Mouse (Mus musculus) C2C12 (cell line): ENCODE data around the gene Tbxa2r. TPM values are rescaled to one million over a fixed set of nuclear protein-coding genes. Genes with fewer than 3 reads are reported as not detected.
A peak's percentile ranks its signal among the peaks of the same experiment; 100 is the strongest.

Experiments used
- H3K27me3 ChIP-seq: one replicate; pipeline ENCODE4 v1.6.1; 2011; ENCODE audit not compliant: control insufficient read depth, insufficient read depth, insufficient read length
- H3K36me3 ChIP-seq: one replicate; pipeline ENCODE4 v1.6.1; 2011; ENCODE audit not compliant: control insufficient read depth, insufficient read depth
- H3K4me3 ChIP-seq: one replicate; pipeline ENCODE4 v1.5.1; 2011; ENCODE audit warnings: mild to moderate bottlenecking, control low read depth; ENCODE audit not compliant: poor library complexity, insufficient read depth, severe bottlenecking
- H3K79me2 ChIP-seq: one replicate; pipeline ENCODE4 v1.6.1; 2011; ENCODE audit not compliant: control insufficient read depth, insufficient read depth
- H3K79me3 ChIP-seq: one replicate; pipeline ENCODE4 v1.6.1; 2011; ENCODE audit warnings: low read depth, control low read depth
- H3ac ChIP-seq: one replicate; pipeline ENCODE3; 2011; ENCODE audit warnings: low read depth; ENCODE audit not compliant: control insufficient read depth, insufficient read length
- CEBPB ChIP-seq: IDR thresholded peaks from one replicate; pipeline ENCODE4 v1.6.1; 2011; ENCODE audit warnings: low read depth, mild to moderate bottlenecking, control low read depth, moderate library complexity
- CTCF ChIP-seq: IDR thresholded peaks from one replicate; pipeline ENCODE4 v1.5.1; 2011; ENCODE audit not compliant: control insufficient read depth, insufficient read depth, insufficient read length
- FOSL1 ChIP-seq: IDR thresholded peaks from one replicate; pipeline ENCODE4 v1.8.0; 2011; ENCODE audit warnings: mild to moderate bottlenecking, low read length; ENCODE audit not compliant: poor library complexity, insufficient read depth, severe bottlenecking
- MAX ChIP-seq: IDR thresholded peaks from one replicate; pipeline ENCODE4 v1.6.1; 2011; ENCODE audit warnings: mild to moderate bottlenecking, control low read depth
- MYOD1 ChIP-seq: IDR thresholded peaks from one replicate; pipeline ENCODE4 v1.6.1; 2011; ENCODE audit warnings: low read depth; ENCODE audit not compliant: control insufficient read depth, insufficient read length
- MYOG ChIP-seq: IDR thresholded peaks from one replicate; pipeline ENCODE4 v1.6.1; 2011; ENCODE audit not compliant: control insufficient read depth, insufficient read length; ENCODE audit errors: extremely low read depth
- USF1 ChIP-seq: IDR thresholded peaks from one replicate; pipeline ENCODE4 v1.6.1; 2011; ENCODE audit warnings: low read depth, mild to moderate bottlenecking, control low read depth, moderate library complexity
- polyA plus RNA-seq: library from polyadenylated mRNA; unstranded; fragments of >200 nt; fragmentation: generic; extraction: Trizol; gene quantifications from one replicate; pipeline ENCODE4 v1.2.1, GENCODE M21; 2012; ENCODE audit warnings: missing spikeins

Gene Tbxa2r
- polyA plus RNA-seq, 1 experiment, result 0.02 TPM

- Histone ChIP-seq H3K79me3 (peaks cover 3% of the 10 kb centered on the region), H3ac (no peak overlapping the region), H3K79me2 (peaks cover 32% of the 10 kb centered on the region), H3K27me3 (no peaks in the 10 kb centered on the region), H3K4me3 (no peak overlapping the region), H3K36me3 (peaks cover 30% of the 10 kb centered on the region)
- TF ChIP-seq MYOG (no peak), MYOD1 (no peak), MAX (no peak), FOSL1 (no peak), CEBPB (no peak), USF1 (no peak)
Measured at GRCm38 (mm10) chr10:81306173-81306668, 22.3 kb upstream of the Tbxa2r start.

- peaks cover 30% of the 10 kb centered on the region for H3K36me3 ChIP-seq
- no peak for TF ChIP-seq MAX
- TF ChIP-seq MYOD1, result no peak
- TF ChIP-seq CEBPB, result no peak
- no peak for TF ChIP-seq CTCF
- no peak for TF ChIP-seq MYOG
- TF ChIP-seq USF1, result no peak
- no peak for TF ChIP-seq FOSL1
- H3K4me3 ChIP-seq, result no peak overlapping the region
- peaks cover 3% of the 10 kb centered on the region for H3K79me3 ChIP-seq
- no peaks in the 10 kb centered on the region for H3K27me3 ChIP-seq
- peaks cover 24% of the 10 kb centered on the region for H3K79me2 ChIP-seq
- H3ac ChIP-seq, result no peak overlapping the region
Measured at GRCm38 (mm10) chr10:81306837-81307682, 21.5 kb upstream of the Tbxa2r start.

GRCm38 (mm10) chr10:81309571-81309970, 19.0 kb upstream of the Tbxa2r start:
- H3K36me3 ChIP-seq, result peaks cover 37% of the 10 kb centered on the region
- peaks cover 4% of the 10 kb centered on the region for H3K79me2 ChIP-seq
- H3ac ChIP-seq, result no peak overlapping the region
- TF ChIP-seq CTCF, result no peak
- TF ChIP-seq MYOD1, result no peak
- TF ChIP-seq MYOG, result no peak
- TF ChIP-seq CEBPB, result no peak
- no peak for TF ChIP-seq USF1
- TF ChIP-seq FOSL1, result no peak
- no peak for TF ChIP-seq MAX
- no peak overlapping the region for H3K4me3 ChIP-seq
- H3K27me3 ChIP-seq, result no peaks in the 10 kb centered on the region
- no peaks in the 10 kb centered on the region for H3K79me3 ChIP-seq

GRCm38 (mm10) chr10:81313581-81313980, 14.9 kb upstream of the Tbxa2r start:
- Histone ChIP-seq H3K36me3 (peaks cover 39% of the 10 kb centered on the region), H3K4me3 (no peak overlapping the region), H3K27me3 (no peaks in the 10 kb centered on the region), H3ac (no peak overlapping the region), H3K79me3 (no peaks in the 10 kb centered on the region), H3K79me2 (no peaks in the 10 kb centered on the region)
- TF ChIP-seq MYOD1 (no peak), CTCF (no peak), CEBPB (no peak), USF1 (no peak), MYOG (no peak), MAX (no peak), FOSL1 (no peak)

- Histone ChIP-seq H3K36me3 (peaks cover 35% of the 10 kb centered on the region), H3ac (no peak overlapping the region), H3K79me3 (no peaks in the 10 kb centered on the region), H3K27me3 (no peaks in the 10 kb centered on the region), H3K79me2 (no peaks in the 10 kb centered on the region), H3K4me3 (no peak overlapping the region)
- peak; percentile 70 for TF ChIP-seq USF1
- no peak for TF ChIP-seq CEBPB
- TF ChIP-seq MAX, result no peak
- TF ChIP-seq MYOG, result no peak
- TF ChIP-seq FOSL1, result no peak
- no peak for TF ChIP-seq MYOD1
- no peak for TF ChIP-seq CTCF
Measured at GRCm38 (mm10) chr10:81314201-81314600, 14.3 kb upstream of the Tbxa2r start.
